Mouse (Mus musculus) hindbrain, embryonic 15.5 days (tissue): Measurements from ENCODE around the gene Rnase4. TPM values are rescaled to one million over a fixed set of nuclear protein-coding genes. Genes with fewer than 3 reads are reported as not detected.

Experiments used
- ATAC-seq: fragments of 200-750 bp; cut with Nextera tagmentation; 2 replicates; pipeline ENCODE4 v1.8.0; 2017; ENCODE audit warnings: low read depth, moderate number of reproducible peaks, moderate TSS enrichment; ENCODE audit not compliant: low FRiP score
- H3K27ac ChIP-seq: fragments of 300-500 bp; sonication (generic); replicated peaks from 2 replicates; pipeline ENCODE4 v1.5.1; 2015; ENCODE audit warnings: mild to moderate bottlenecking, inconsistent platforms
- H3K27me3 ChIP-seq: fragments of 300-500 bp; sonication (generic); 2 replicates; pipeline ENCODE4 v1.6.1; 2015; ENCODE audit warnings: control low read depth, inconsistent platforms
- H3K36me3 ChIP-seq: fragments of 300-500 bp; sonication (generic); 2 replicates; pipeline ENCODE4 v1.6.1; 2015; ENCODE audit warnings: control low read depth, inconsistent platforms
- H3K4me1 ChIP-seq: fragments of 300-500 bp; sonication (generic); replicated peaks from 2 replicates; pipeline ENCODE4 v1.6.1; 2015; ENCODE audit warnings: control low read depth, inconsistent platforms
- H3K4me2 ChIP-seq: fragments of 300-500 bp; sonication (generic); 2 replicates; pipeline ENCODE4 v1.6.1; 2015; ENCODE audit warnings: moderate library complexity, mild to moderate bottlenecking, inconsistent platforms
- H3K4me3 ChIP-seq: fragments of 300-500 bp; sonication (generic); 2 replicates; pipeline ENCODE4 v1.5.1; 2015; ENCODE audit warnings: mild to moderate bottlenecking, inconsistent platforms
- H3K9ac ChIP-seq: fragments of 300-500 bp; sonication (generic); 2 replicates; pipeline ENCODE4 v1.6.1; 2015; ENCODE audit warnings: inconsistent platforms
- H3K9me3 ChIP-seq: fragments of 300-500 bp; sonication (generic); 2 replicates; pipeline ENCODE4 v1.6.1; 2016; ENCODE audit warnings: control low read depth, inconsistent platforms
- WGBS: fragments of 180-500 bp; shearing (Covaris S2); methylation state at CpG from one replicate; pipeline ENCODE4 v1.1.7; 2015; 5-methylcytosine and 5-hydroxymethylcytosine counted together
- polyA plus RNA-seq: library from polyadenylated mRNA; unstranded; fragments of >200 nt; fragmentation: Nextera tagmentation; extraction: Ambion mirVana; gene quantifications from 2 replicates; pipeline ENCODE4 v1.2.1, GENCODE M21; 2015

Gene Rnase4
- polyA plus RNA-seq = 16.4 and 17.6 TPM in 2 replicates

GRCm38 (mm10) chr14:51090921-51091900 lies at the start of gene Rnase4, which contains the start of gene Ang:
TSS of gene Rnase4 (plus strand) at chr14:51091077.
TSS of gene Ang (plus strand) at chr14:51091150.
- H3K36me3 ChIP-seq = no peaks in the 10 kb centered on the region
- no peaks in the 10 kb centered on the region for H3K9me3 ChIP-seq
- H3K4me3 ChIP-seq = peak within 1 kb of the TSS; percentile 61
- peak within 1 kb of the TSS; percentile 60 for H3K9ac ChIP-seq
- 8% methylated on average over 33 of the region's 33 CpGs for WGBS
- peak within 1 kb of the TSS; percentile 76 for H3K27ac ChIP-seq
- H3K4me2 ChIP-seq = peak within 1 kb of the TSS; percentile 73
- ATAC-seq = peak; percentile 19
- H3K27me3 ChIP-seq = no peaks in the 10 kb centered on the region
- H3K4me1 ChIP-seq = peaks cover 11% of the 10 kb centered on the region; the same call in 1 of the 2 replicates

GRCm38 (mm10) chr14:51041769-51042168 lies 49.1 kb upstream of the Rnase4 start, which contains the start of gene Rnase9:
TSS of gene Rnase9 (minus strand) at chr14:51041869.
- Histone ChIP-seq H3K4me1 (no peaks in the 10 kb centered on the region), H3K9me3 (no peaks in the 10 kb centered on the region), H3K27ac (no peak within 1 kb of the TSS), H3K4me3 (no peak within 1 kb of the TSS), H3K36me3 (no peaks in the 10 kb centered on the region), H3K4me2 (no peak within 1 kb of the TSS), H3K9ac (no peak within 1 kb of the TSS), H3K27me3 (no peaks in the 10 kb centered on the region)
- ATAC-seq = no peak
- WGBS = 61% methylated on average over 6 of the region's 6 CpGs

- Histone ChIP-seq H3K9me3 (no peaks in the 10 kb centered on the region), H3K4me1 (no peaks in the 10 kb centered on the region), H3K4me2 (no peak overlapping the region), H3K4me3 (no peak overlapping the region), H3K9ac (no peak overlapping the region), H3K27me3 (no peaks in the 10 kb centered on the region), H3K27ac (no peak overlapping the region), H3K36me3 (no peaks in the 10 kb centered on the region)
- WGBS = 78% methylated on average over 5 of the region's 5 CpGs
- ATAC-seq = no peak
Measured at GRCm38 (mm10) chr14:51047846-51048245, 43.0 kb upstream of the Rnase4 start.

- no peak within 1 kb of the TSS for H3K4me3 ChIP-seq
- no peak within 1 kb of the TSS for H3K4me2 ChIP-seq
- no peaks in the 10 kb centered on the region for H3K9me3 ChIP-seq
- no peak within 1 kb of the TSS for H3K9ac ChIP-seq
- ATAC-seq = no peak
- H3K36me3 ChIP-seq = no peaks in the 10 kb centered on the region
- no peaks in the 10 kb centered on the region for H3K4me1 ChIP-seq
- 88% methylated on average over 2 of the region's 2 CpGs for WGBS
- no peaks in the 10 kb centered on the region for H3K27me3 ChIP-seq
- H3K27ac ChIP-seq = no peak within 1 kb of the TSS
Measured at GRCm38 (mm10) chr14:51050063-51050462, 40.8 kb upstream of the Rnase4 start, which contains the start of gene Rnase11. TSS of gene Rnase11 (minus strand) at chr14:51050163.

GRCm38 (mm10) chr14:51051941-51052340 lies 38.9 kb upstream of the Rnase4 start:
- H3K27ac ChIP-seq = no peak overlapping the region
- ATAC-seq = no peak
- no peaks in the 10 kb centered on the region for H3K36me3 ChIP-seq

GRCm38 (mm10) chr14:51053176-51053575 lies 37.7 kb upstream of the Rnase4 start:
- no peaks in the 10 kb centered on the region for H3K27me3 ChIP-seq
- H3K4me1 ChIP-seq = no peaks in the 10 kb centered on the region
- no peak overlapping the region for H3K4me2 ChIP-seq
- ATAC-seq = no peak
- no peak overlapping the region for H3K9ac ChIP-seq
- no peaks in the 10 kb centered on the region for H3K9me3 ChIP-seq
- no peak overlapping the region for H3K27ac ChIP-seq
- no peak overlapping the region for H3K4me3 ChIP-seq
- H3K36me3 ChIP-seq = no peaks in the 10 kb centered on the region
- 73% methylated on average over 5 of the region's 5 CpGs for WGBS

More at GRCm38 (mm10) chr14:51051941-51052340, 38.9 kb upstream of the Rnase4 start:
- H3K4me2 ChIP-seq = no peak overlapping the region
- H3K4me3 ChIP-seq = no peak overlapping the region
- WGBS = 74% methylated on average over 5 of the region's 5 CpGs
- no peaks in the 10 kb centered on the region for H3K27me3 ChIP-seq
- H3K4me1 ChIP-seq = no peaks in the 10 kb centered on the region
- no peaks in the 10 kb centered on the region for H3K9me3 ChIP-seq
- H3K9ac ChIP-seq = no peak overlapping the region

GRCm38 (mm10) chr14:51054243-51055237 lies 36.3 kb upstream of the Rnase4 start:
- Histone ChIP-seq H3K27ac (no peak overlapping the region), H3K4me3 (no peak overlapping the region), H3K36me3 (no peaks in the 10 kb centered on the region), H3K4me1 (no peaks in the 10 kb centered on the region), H3K4me2 (no peak overlapping the region), H3K27me3 (no peaks in the 10 kb centered on the region), H3K9me3 (no peaks in the 10 kb centered on the region), H3K9ac (no peak overlapping the region)
- ATAC-seq = no peak
- WGBS = 33% methylated on average over 13 of the region's 13 CpGs

GRCm38 (mm10) chr14:51057401-51057831 lies 33.5 kb upstream of the Rnase4 start, which contains the start of gene Rnase12:
TSS of gene Rnase12 (minus strand) at chr14:51057661.
- H3K27me3 ChIP-seq = no peaks in the 10 kb centered on the region
- H3K4me1 ChIP-seq = no peaks in the 10 kb centered on the region; the same call in 1 of the 2 replicates
- ATAC-seq = no peak
- H3K4me2 ChIP-seq = no peak within 1 kb of the TSS
- H3K4me3 ChIP-seq = no peak within 1 kb of the TSS
- H3K27ac ChIP-seq = no peak within 1 kb of the TSS
- H3K9ac ChIP-seq = no peak within 1 kb of the TSS
- H3K36me3 ChIP-seq = no peaks in the 10 kb centered on the region
- 75% methylated on average over 9 of the region's 9 CpGs for WGBS
- no peaks in the 10 kb centered on the region for H3K9me3 ChIP-seq

- H3K9me3 ChIP-seq = no peaks in the 10 kb centered on the region
- H3K27me3 ChIP-seq = no peaks in the 10 kb centered on the region
- WGBS = 94% methylated on average over 5 of the region's 5 CpGs
Measured at GRCm38 (mm10) chr14:51060761-51061160, 30.1 kb upstream of the Rnase4 start.

GRCm38 (mm10) chr14:51068956-51069355 lies 21.9 kb upstream of the Rnase4 start:
- H3K36me3 ChIP-seq = no peaks in the 10 kb centered on the region
- no peak overlapping the region for H3K4me3 ChIP-seq
- H3K9me3 ChIP-seq = no peaks in the 10 kb centered on the region
- H3K9ac ChIP-seq = no peak overlapping the region
- WGBS = 92% methylated on average over 5 of the region's 5 CpGs
- no peaks in the 10 kb centered on the region for H3K27me3 ChIP-seq
- H3K4me2 ChIP-seq = no peak overlapping the region
- ATAC-seq = no peak
- no peak overlapping the region for H3K27ac ChIP-seq
- H3K4me1 ChIP-seq = peaks cover 9% of the 10 kb centered on the region; the same call in 1 of the 2 replicates

More at GRCm38 (mm10) chr14:51060761-51061160, 30.1 kb upstream of the Rnase4 start:
- Histone ChIP-seq H3K4me3 (no peak overlapping the region), H3K27ac (no peak overlapping the region), H3K4me1 (no peaks in the 10 kb centered on the region; the same call in 1 of the 2 replicates), H3K9ac (no peak overlapping the region), H3K36me3 (no peaks in the 10 kb centered on the region), H3K4me2 (no peak overlapping the region)
- ATAC-seq = no peak

- Histone ChIP-seq H3K27ac (no peak overlapping the region), H3K4me2 (no peak overlapping the region), H3K36me3 (no peaks in the 10 kb centered on the region), H3K4me3 (no peak overlapping the region), H3K4me1 (peaks cover 9% of the 10 kb centered on the region; the same call in 1 of the 2 replicates), H3K9me3 (no peaks in the 10 kb centered on the region), H3K9ac (no peak overlapping the region), H3K27me3 (no peaks in the 10 kb centered on the region)
- WGBS = 98% methylated on average over 2 of the region's 2 CpGs
- no peak for ATAC-seq
Measured at GRCm38 (mm10) chr14:51069617-51070016, 21.3 kb upstream of the Rnase4 start.
